In genomic region chr11:51646245-51646644, GRCm38 (mm10) we compare ENCODE assay signal across 11 mouse cellular contexts. TPM values are rescaled to one million over a fixed set of nuclear protein-coding genes. Genes with fewer than 3 reads are reported as not detected.
A peak's percentile ranks its signal among the peaks of the same experiment; 100 is the strongest.
DNase-seq lines count a peak whose midpoint lies in the region; ATAC-seq and TF ChIP-seq lines count a peak whose summit lies in the region.
"Had no signal": no experiment of that assay in that cellular context is flagged by ENCODE, and none has a peak within 500 bp of the region (broad histone marks: within the 10 kb centered on the region; RNA-seq: fewer than 3 reads in every experiment).

No protein-coding gene starts in this region.

- H3K27ac ChIP-seq in heart, embryonic 15.5 days, result peak overlapping the region; percentile 25
- H3K27ac ChIP-seq in heart, embryonic 11.5 days (ENCODE audit: low read depth, low read length), result no peak overlapping the region
- H3K27ac ChIP-seq in layer of hippocampus, adult 2 months, result peak overlapping the region; percentile 70
- peak overlapping the region; percentile 67 for H3K27ac ChIP-seq in spleen, adult 2 months (ENCODE audit: insufficient read depth, low read length)
- H3K27ac ChIP-seq in small intestine, adult 2 months (ENCODE audit: insufficient read depth, low read depth, low read length), result 0 out of 2 replicates have a peak overlapping the region, but pooled peaks have one; percentile 8
- H3K27ac ChIP-seq: forebrain, embryonic 13.5 days had no signal

- no peak overlapping the region for H3K9ac ChIP-seq in heart, embryonic 15.5 days
- no peak overlapping the region for H3K9ac ChIP-seq in heart, embryonic 11.5 days (ENCODE audit: low read depth, low read length)
- H3K9ac ChIP-seq: forebrain, embryonic 13.5 days; heart, embryonic 12.5 days had no signal

- H3K9me3 ChIP-seq in heart, embryonic 15.5 days (replicated peaks), result no peaks in the 10 kb centered on the region
- H3K9me3 ChIP-seq in heart, embryonic 11.5 days (replicated peaks; ENCODE audit: control insufficient read depth, low read length), result no peaks in the 10 kb centered on the region
- H3K9me3 ChIP-seq: forebrain, embryonic 13.5 days; heart, embryonic 12.5 days; limb, embryonic 13.5 days had no signal

- no peak for DNase-seq in layer of hippocampus, adult 2 months (ENCODE audit: low spot score in 2 of 2)
- no peak for DNase-seq in layer of hippocampus, postnatal 25 days (ENCODE audit: extremely low spot score in 1 of 2, low spot score in 1 of 2)
- no peak for DNase-seq in spleen, adult 2 months (ENCODE audit: low read depth in 1 of 2, low spot score in 2 of 2)
- no peak for DNase-seq in spleen, postnatal 10 days (ENCODE audit: low spot score in 2 of 2)
- DNase-seq in cerebellum, postnatal 36 days, result no peak

- peaks cover 10% of the 10 kb centered on the region; the same call in 1 of the 2 replicates for H3K36me3 ChIP-seq in heart, embryonic 15.5 days
- H3K36me3 ChIP-seq in heart, embryonic 11.5 days (ENCODE audit: control insufficient read depth, insufficient read depth, low read length), result peaks cover 3% of the 10 kb centered on the region
- H3K36me3 ChIP-seq in spleen, adult 2 months (ENCODE audit: control insufficient read depth, insufficient read depth, low read length), result peaks cover 6% of the 10 kb centered on the region
- peaks cover 2% of the 10 kb centered on the region; the same call in 1 of the 2 replicates for H3K36me3 ChIP-seq in small intestine, adult 2 months (ENCODE audit: control insufficient read depth, insufficient read depth, low read length)

- peaks cover 57% of the 10 kb centered on the region for H3K4me1 ChIP-seq in heart, embryonic 15.5 days (replicated peaks)
- H3K4me1 ChIP-seq in heart, embryonic 11.5 days (ENCODE audit: control insufficient read depth, insufficient read depth, low read length), result peaks cover 34% of the 10 kb centered on the region
- peaks cover 51% of the 10 kb centered on the region for H3K4me1 ChIP-seq in spleen, adult 2 months (ENCODE audit: control insufficient read depth, insufficient read depth, insufficient read length)
- peaks cover 23% of the 10 kb centered on the region for H3K4me1 ChIP-seq in small intestine, adult 2 months (ENCODE audit: control insufficient read depth, insufficient read depth, insufficient read length, low read length)

- no peak overlapping the region for H3K4me3 ChIP-seq in heart, embryonic 15.5 days
- no peak overlapping the region for H3K4me3 ChIP-seq in heart, embryonic 11.5 days (ENCODE audit: low read depth, low read length)
- H3K4me3 ChIP-seq in layer of hippocampus, adult 2 months, result no peak overlapping the region
- no peak overlapping the region for H3K4me3 ChIP-seq in spleen, adult 2 months (ENCODE audit: extremely low read depth, insufficient read depth, insufficient read length)
- no peak overlapping the region for H3K4me3 ChIP-seq in small intestine, adult 2 months (ENCODE audit: low read depth, low read length)
- H3K4me3 ChIP-seq: forebrain, embryonic 13.5 days; heart, embryonic 12.5 days; limb, embryonic 13.5 days had no signal

- no peak for TF ChIP-seq CTCF in layer of hippocampus, adult 2 months (conservative IDR thresholded peaks at IDR 0.05)
- no peak for TF ChIP-seq CTCF in spleen, adult 2 months (IDR thresholded peaks at IDR 0.05; ENCODE audit: extremely low read depth, insufficient read depth, insufficient read length, insufficient replicate concordance)
- no peak for TF ChIP-seq CTCF in small intestine, adult 2 months (IDR thresholded peaks at IDR 0.05; ENCODE audit: extremely low read depth, insufficient read length, insufficient replicate concordance, low read depth, low read length)

- WGBS in heart, embryonic 15.5 days, result 82% methylated on average over 7 of the region's 7 CpGs
- 77% methylated on average over 7 of the region's 7 CpGs for WGBS in heart, embryonic 11.5 days (ENCODE audit: insufficient replicate concordance)
- WGBS in spleen, adult 2 months, result 72% methylated on average over 7 of the region's 7 CpGs
- 89% methylated on average over 7 of the region's 7 CpGs for WGBS in small intestine, adult 2 months

- 0 out of 2 replicates have a peak overlapping the region, but pooled peaks have one; percentile 95 for H3K4me2 ChIP-seq in heart, embryonic 15.5 days
- no peak overlapping the region for H3K4me2 ChIP-seq in heart, embryonic 11.5 days
- H3K4me2 ChIP-seq: forebrain, embryonic 13.5 days; heart, embryonic 12.5 days had no signal

- 0 out of 2 replicates have a peak, but pooled peaks cover 4% of the 10 kb centered on the region for H3K27me3 ChIP-seq in heart, embryonic 15.5 days
- H3K27me3 ChIP-seq in heart, embryonic 11.5 days (ENCODE audit: control insufficient read depth, insufficient read depth, low read length), result peaks cover 6% of the 10 kb centered on the region; the same call in 1 of the 2 replicates
- H3K27me3 ChIP-seq in spleen, adult 2 months (ENCODE audit: control insufficient read depth, insufficient read depth, low read length), result no peaks in the 10 kb centered on the region
- H3K27me3 ChIP-seq in small intestine, adult 2 months (ENCODE audit: control insufficient read depth, insufficient read depth, low read length), result no peaks in the 10 kb centered on the region
- H3K27me3 ChIP-seq: limb, embryonic 13.5 days had no signal

- TF ChIP-seq POLR2A in spleen, adult 2 months (IDR thresholded peaks at IDR 0.05; ENCODE audit: low read depth, low read length), result no peak
- no peak for TF ChIP-seq POLR2A in small intestine, adult 2 months (IDR thresholded peaks at IDR 0.05; ENCODE audit: low read depth, low read length)

- ATAC-seq in heart, embryonic 15.5 days (replicated peaks; ENCODE audit: insufficient number of reproducible peaks, insufficient read depth, low FRiP score, low read depth), result no peak
- ATAC-seq in heart, embryonic 11.5 days (replicated peaks; ENCODE audit: insufficient number of reproducible peaks, low FRiP score, low TSS enrichment), result no peak
- ATAC-seq: forebrain, embryonic 13.5 days had no signal

RNA-seq across cellular contexts. Expression of gene N4bp3, which starts 4.4 kb away (rescaled TPM):
- polyA plus RNA-seq in heart, embryonic 15.5 days (2015; fragmentation: Nextera tagmentation; extraction: Ambion mirVana), result 16.6 and 18.8 TPM in 2 replicates
- polyA plus RNA-seq in heart, embryonic 11.5 days (2014; fragmentation: Nextera tagmentation; extraction: Ambion mirVana), result 4.2 and 6.4 TPM in 2 replicates
- 10 to 100 TPM; 11.3 to 16.4 TPM for total RNA-seq in layer of hippocampus, adult 2 months (2021)
- total RNA-seq in layer of hippocampus, postnatal 25 days (2021), result 10 to 100 TPM; 12.1 to 12.4 TPM
- 11.3 and 14.7 TPM in 2 replicates for polyA plus RNA-seq in spleen, adult 2 months (2012; rRNA removed)
- polyA plus RNA-seq in small intestine, adult 2 months (2012; rRNA removed), result 2.5 and 5.0 TPM in 2 replicates

RNA-seq across cellular contexts. Expression of gene D930048N14Rik, which starts 4.5 kb away (rescaled TPM):
- polyA plus RNA-seq in heart, embryonic 15.5 days (2015; fragmentation: Nextera tagmentation; extraction: Ambion mirVana), result 1.00 and 1.5 TPM in 2 replicates
- polyA plus RNA-seq in heart, embryonic 11.5 days (2014; fragmentation: Nextera tagmentation; extraction: Ambion mirVana), result 0.59 and 0.97 TPM in 2 replicates
- total RNA-seq in layer of hippocampus, adult 2 months (2021), result 1 to 10 TPM; 1.4 to 2.4 TPM
- total RNA-seq in layer of hippocampus, postnatal 25 days (2021), result 1 to 10 TPM; 1.2 to 1.3 TPM
- 3.4 and 5.0 TPM in 2 replicates for polyA plus RNA-seq in spleen, adult 2 months (2012; rRNA removed)
- polyA plus RNA-seq in small intestine, adult 2 months (2012; rRNA removed), result 2.4 and 3.1 TPM in 2 replicates

RNA-seq across cellular contexts. Expression of gene Rmnd5b, which starts 10.5 kb away (rescaled TPM):
- polyA plus RNA-seq in heart, embryonic 15.5 days (2015; fragmentation: Nextera tagmentation; extraction: Ambion mirVana), result 25.6 and 36.8 TPM in 2 replicates
- 29.7 and 32.2 TPM in 2 replicates for polyA plus RNA-seq in heart, embryonic 11.5 days (2014; fragmentation: Nextera tagmentation; extraction: Ambion mirVana)
- total RNA-seq in layer of hippocampus, adult 2 months (2021), result 10 to 100 TPM; 59.8 to 65.2 TPM
- total RNA-seq in layer of hippocampus, postnatal 25 days (2021), result 10 to 100 TPM; 62.3 to 65.9 TPM
- polyA plus RNA-seq in spleen, adult 2 months (2012; rRNA removed), result 71.2 and 87.4 TPM in 2 replicates
- 36.0 and 45.9 TPM in 2 replicates for polyA plus RNA-seq in small intestine, adult 2 months (2012; rRNA removed)

RNA-seq across cellular contexts. Expression of gene Nhp2, which starts 26.7 kb away (rescaled TPM):
- 64.8 and 79.8 TPM in 2 replicates for polyA plus RNA-seq in heart, embryonic 15.5 days (2015; fragmentation: Nextera tagmentation; extraction: Ambion mirVana)
- polyA plus RNA-seq in heart, embryonic 11.5 days (2014; fragmentation: Nextera tagmentation; extraction: Ambion mirVana), result 114 and 131 TPM in 2 replicates
- total RNA-seq in layer of hippocampus, adult 2 months (2021), result 10 to 100 TPM; 41.7 to 48.2 TPM
- 10 to 100 TPM; 46.7 to 48.7 TPM for total RNA-seq in layer of hippocampus, postnatal 25 days (2021)
- 34.3 and 41.2 TPM in 2 replicates for polyA plus RNA-seq in spleen, adult 2 months (2012; rRNA removed)
- 33.8 and 45.0 TPM in 2 replicates for polyA plus RNA-seq in small intestine, adult 2 months (2012; rRNA removed)

RNA-seq across cellular contexts. Expression of gene Hnrnpab, which starts 39.6 kb away (rescaled TPM):
- polyA plus RNA-seq in heart, embryonic 15.5 days (2015; fragmentation: Nextera tagmentation; extraction: Ambion mirVana), result 239 and 289 TPM in 2 replicates
- 362 and 384 TPM in 2 replicates for polyA plus RNA-seq in heart, embryonic 11.5 days (2014; fragmentation: Nextera tagmentation; extraction: Ambion mirVana)
- 100 to 1,000 TPM; 149 to 155 TPM for total RNA-seq in layer of hippocampus, adult 2 months (2021)
- 100 to 1,000 TPM; 154 to 161 TPM for total RNA-seq in layer of hippocampus, postnatal 25 days (2021)
- 146 and 314 TPM in 2 replicates for polyA plus RNA-seq in spleen, adult 2 months (2012; rRNA removed)
- polyA plus RNA-seq in small intestine, adult 2 months (2012; rRNA removed), result 276 and 428 TPM in 2 replicates
